Mouse (Mus musculus) testis, adult 2 months (tissue): ENCODE results near the gene Gm28729.

ENCODE experiments used
- CTCF ChIP-seq: fragments of 200-500 bp; IDR thresholded peaks from 2 replicates; pipeline ENCODE4 v1.5.1; 2012; ENCODE audit warnings: low read depth, mild to moderate bottlenecking, inconsistent platforms, low read length, moderate library complexity; ENCODE audit not compliant: control insufficient read depth, insufficient read depth, insufficient replicate concordance
- POLR2A ChIP-seq: fragments of 200-500 bp; IDR thresholded peaks from 2 replicates; pipeline ENCODE4 v1.6.1; 2012; ENCODE audit warnings: low read depth, mild to moderate bottlenecking, inconsistent platforms, low read length, moderate library complexity; ENCODE audit not compliant: control insufficient read depth

DNA sequence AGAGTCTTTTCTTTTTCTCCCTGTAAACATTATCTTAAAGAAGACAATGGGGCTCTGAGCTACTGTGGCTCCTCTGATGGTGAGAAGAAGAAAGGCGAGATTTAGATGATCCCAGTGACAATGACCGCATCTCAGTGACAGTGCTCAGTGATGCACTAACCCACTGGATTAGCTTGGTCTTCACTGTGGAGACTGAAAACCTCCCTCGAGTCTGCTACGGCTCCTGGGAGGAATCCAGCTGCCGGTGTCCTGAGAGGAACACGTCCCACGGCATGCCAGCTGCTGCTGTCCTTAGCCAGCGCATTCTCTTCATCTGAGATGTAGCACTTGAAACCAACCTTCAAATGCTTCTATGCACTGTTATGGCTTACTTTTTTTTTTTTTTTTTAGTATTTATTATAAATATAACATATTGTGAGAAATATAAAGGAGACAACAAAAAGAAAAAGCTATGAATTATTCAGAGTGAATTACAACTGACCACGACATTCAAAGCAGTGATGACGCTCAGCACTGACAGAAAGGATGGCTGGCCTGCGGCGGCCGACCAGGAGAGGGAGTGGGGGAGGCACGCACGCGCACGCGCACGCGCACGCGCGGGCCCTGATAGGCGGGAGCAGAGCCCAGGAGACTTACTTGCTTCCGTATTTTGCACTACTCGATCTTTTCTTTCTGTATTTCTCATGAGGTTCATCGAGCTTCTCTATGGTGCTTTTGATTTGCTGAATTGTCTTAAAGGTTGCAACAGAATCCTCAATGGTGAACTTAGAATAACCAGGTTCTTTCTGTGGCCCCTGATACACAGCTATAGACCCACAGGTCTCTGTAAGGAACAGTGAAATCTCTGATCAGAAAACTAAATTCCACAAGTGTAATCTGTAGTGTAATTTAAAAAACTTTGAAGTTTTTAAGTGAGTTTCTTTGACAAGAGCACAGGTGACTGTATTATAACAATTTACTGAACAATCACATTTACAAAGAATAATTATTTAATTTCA lies 18.9 kb upstream of the Gm28729 start:
- no peak for TF ChIP-seq CTCF
- TF ChIP-seq POLR2A: no peak
